ENCODE assay signal across 17 mouse cellular contexts in the genomic region with DNA sequence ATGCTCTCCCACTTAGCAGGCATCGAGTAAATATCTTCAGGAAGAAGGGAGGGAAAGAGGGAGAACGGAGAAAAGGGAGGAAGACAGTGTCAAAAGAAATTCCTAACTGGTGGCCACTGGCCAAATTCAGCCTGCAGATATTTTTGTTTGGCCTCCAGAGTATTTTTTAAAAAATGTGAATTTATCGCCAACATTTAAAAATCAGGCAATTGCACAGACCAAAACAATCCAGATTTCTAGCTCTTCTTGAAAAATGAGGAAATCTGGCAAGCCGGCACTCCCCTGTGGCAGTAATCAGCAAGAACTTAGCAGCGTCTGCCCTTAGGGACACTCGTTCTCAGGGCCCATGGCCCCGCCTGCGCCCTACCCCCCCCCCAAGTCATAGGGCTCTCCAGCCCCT.
DNase-seq lines count a peak whose midpoint lies in the region; ATAC-seq lines count a peak whose summit lies in the region.
"Had no signal": no experiment of that assay in that cellular context is flagged by ENCODE, and none has a peak within 500 bp of the region (broad histone marks: within the 10 kb centered on the region; RNA-seq: fewer than 3 reads in every experiment).

No protein-coding gene starts in this region.

- H3K4me2 ChIP-seq in neural tube, embryonic 11.5 days (ENCODE audit: low read depth), result no peak overlapping the region
- H3K4me2 ChIP-seq: embryonic facial prominence, embryonic 12.5 days; intestine, embryonic 15.5 days; midbrain, embryonic 11.5 days; neural tube, embryonic 13.5 days had no signal

- H3K4me3 ChIP-seq in neural tube, embryonic 11.5 days (ENCODE audit: low read depth, low read length), result no peak overlapping the region
- H3K4me3 ChIP-seq: embryonic facial prominence, embryonic 12.5 days; intestine, embryonic 15.5 days; neural tube, embryonic 13.5 days had no signal

- no peak for ATAC-seq in neural tube, embryonic 11.5 days (ENCODE audit: insufficient read depth, low FRiP score, low TSS enrichment)
- ATAC-seq: intestine, embryonic 15.5 days had no signal

- H3K36me3 ChIP-seq in neural tube, embryonic 11.5 days (ENCODE audit: control insufficient read depth, insufficient read depth, low read length), result no peaks in the 10 kb centered on the region
- H3K36me3 ChIP-seq: intestine, embryonic 15.5 days; neural tube, embryonic 13.5 days had no signal

- H3K9ac ChIP-seq in neural tube, embryonic 11.5 days (ENCODE audit: low read length), result no peak overlapping the region
- H3K9ac ChIP-seq: embryonic facial prominence, embryonic 12.5 days; intestine, embryonic 15.5 days; liver, embryonic 14.5 days; neural tube, embryonic 13.5 days had no signal

- no peak overlapping the region for H3K27ac ChIP-seq in neural tube, embryonic 11.5 days (ENCODE audit: low read depth, low read length)
- H3K27ac ChIP-seq: embryonic facial prominence, embryonic 12.5 days; intestine, embryonic 15.5 days; liver, embryonic 14.5 days had no signal

- H3K9me3 ChIP-seq in neural tube, embryonic 11.5 days (ENCODE audit: control insufficient read depth, low read length), result no peaks in the 10 kb centered on the region
- H3K9me3 ChIP-seq: embryonic facial prominence, embryonic 12.5 days; intestine, embryonic 15.5 days; neural tube, embryonic 13.5 days had no signal

- H3K27me3 ChIP-seq in neural tube, embryonic 11.5 days (ENCODE audit: control insufficient read depth, insufficient read depth, low read length), result no peaks in the 10 kb centered on the region
- H3K27me3 ChIP-seq: intestine, embryonic 15.5 days; neural tube, embryonic 13.5 days had no signal

- H3K4me1 ChIP-seq in neural tube, embryonic 11.5 days (ENCODE audit: control insufficient read depth, insufficient read depth, low read length), result peaks cover 9% of the 10 kb centered on the region; the same call in 1 of the 2 replicates
- H3K4me1 ChIP-seq: embryonic facial prominence, embryonic 12.5 days had no signal

- 81% methylated on average over 8 of the region's 8 CpGs for WGBS in neural tube, embryonic 11.5 days

- DNase-seq in adrenal gland, postnatal 14 days, result peak; percentile 45
- DNase-seq in adrenal gland, adult 18-20 months (ENCODE audit: low spot score in 2 of 2), result no peak
- peak; percentile 8 for DNase-seq in neural tube, embryonic 11.5 days (ENCODE audit: low spot score)
- DNase-seq in neural tube, embryonic 10.5 days (ENCODE audit: extremely low spot score, low spot score), result no peak
- peak; percentile 20 for DNase-seq in kidney, adult 9 months
- peak; percentile 72 for DNase-seq in skeletal muscle tissue, adult 2 months (ENCODE audit: low read depth, low spot score)
- DNase-seq in urinary bladder, adult 2 months (ENCODE audit: low spot score), result no peak
- DNase-seq in layer of hippocampus, postnatal 10 days (ENCODE audit: low spot score in 2 of 2), result no peak
- DNase-seq: cerebellum, adult 9-11 months; layer of hippocampus, postnatal 36 days; retina, postnatal 1 day; thymus, adult 2 months had no signal

Comparison
In these comparisons a context has a peak if more than half of its experiments do, and no peak if none do; other contexts are left out.
1. DNase-seq: peak in adrenal gland, postnatal 14 days (single experiment), neural tube, embryonic 11.5 days (single experiment), kidney, adult 9 months (single experiment) and skeletal muscle tissue, adult 2 months (single experiment); none in adrenal gland, adult 18-20 months (0 of 2), neural tube, embryonic 10.5 days (single experiment), urinary bladder, adult 2 months (single experiment) and layer of hippocampus, postnatal 10 days (0 of 2).